Mouse (Mus musculus) heart, postnatal 4 days (tissue): Measurements from ENCODE around the gene Olfr150. TPM values are rescaled to one million over a fixed set of nuclear protein-coding genes. Genes with fewer than 3 reads are reported as not detected.
"Not testable (repeated sequence)": the region's sequence is repeated elsewhere in the genome, so short reads cannot be mapped to it uniquely, and the experiment has no call there.

Experiments used
- DNase-seq: peaks from one replicate; pipeline ENCODE4 v3.0.0; 2021
- total RNA-seq, 2 experiments: library from RNA; stranded (reverse); gene quantifications; 2 replicates each; pipeline ENCODE4 v1.2.3; 2021

Gene Olfr150
- total RNA-seq, result not detected

DNA sequence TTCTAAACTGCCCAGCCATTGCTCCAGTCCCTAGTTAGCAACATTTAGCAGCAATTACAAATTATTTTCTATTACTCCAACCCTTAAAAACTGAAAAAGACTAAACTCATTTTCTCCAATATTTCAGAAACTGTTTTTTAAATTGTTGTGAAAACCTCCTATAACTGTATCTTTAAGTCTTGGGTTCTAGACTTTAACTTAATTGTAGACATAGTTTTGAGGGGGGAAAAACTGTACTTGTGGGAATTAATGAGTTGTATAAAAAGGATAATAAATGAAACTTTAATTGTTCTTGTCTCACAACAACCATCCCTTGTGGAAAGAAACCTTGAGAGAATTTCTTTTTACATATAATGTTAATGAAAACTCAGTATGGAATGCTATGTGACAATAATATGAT, at the start of gene Olfr150:
Gene Olfr150, plus strand, starts transcription at position 301 of the 400 bp plus-strand sequence.
- DNase-seq, result no peak

DNA sequence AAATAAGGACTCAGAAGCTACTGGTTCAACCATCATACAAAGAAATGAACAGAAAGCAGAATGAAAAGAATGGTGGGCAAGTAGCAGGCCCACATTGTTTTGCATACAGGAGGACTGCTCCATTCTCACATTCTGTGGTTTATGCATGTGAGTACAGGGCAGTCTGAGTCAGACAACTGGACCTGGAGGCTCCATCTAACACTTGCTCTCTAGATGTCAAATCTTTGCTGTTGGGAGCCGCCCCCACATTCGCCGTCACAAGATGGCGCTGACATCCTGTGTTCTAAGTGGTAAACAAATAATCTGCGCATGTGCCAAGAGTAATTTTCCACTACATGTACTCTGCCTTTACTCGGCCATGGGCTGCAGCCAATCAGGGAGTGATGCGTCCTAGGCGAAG, 29.7 kb upstream of the Olfr150 start:
- DNase-seq, result not testable (repeated sequence)

- DNase-seq, result no peak
Observed at GRCm38 (mm10) chr9:39707017-39707416, 23.8 kb upstream of the Olfr150 start, which contains the start of gene Olfr149. Gene Olfr149, minus strand, starts transcription at chr9:39707117.

DNA sequence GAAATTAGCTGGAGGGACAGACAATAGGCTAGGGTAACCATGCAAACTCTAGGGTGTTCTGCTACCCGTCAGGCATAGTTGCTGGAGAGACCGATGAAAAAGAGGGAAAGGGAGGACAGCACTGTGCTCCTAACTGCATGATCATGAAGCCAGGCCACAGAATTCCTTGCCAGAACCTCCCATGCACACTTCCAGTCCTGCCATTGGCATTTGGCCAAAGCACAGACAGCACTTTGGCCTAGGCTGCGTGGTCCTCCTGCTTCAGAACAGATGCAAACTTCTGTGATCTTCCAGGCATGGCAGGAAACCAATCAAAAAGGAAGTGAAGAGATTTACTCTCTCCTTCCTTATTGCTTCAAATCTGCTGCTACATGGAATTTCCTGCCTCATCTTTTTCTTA, 21.8 kb upstream of the Olfr150 start:
- peak; percentile 50 for DNase-seq

DNA sequence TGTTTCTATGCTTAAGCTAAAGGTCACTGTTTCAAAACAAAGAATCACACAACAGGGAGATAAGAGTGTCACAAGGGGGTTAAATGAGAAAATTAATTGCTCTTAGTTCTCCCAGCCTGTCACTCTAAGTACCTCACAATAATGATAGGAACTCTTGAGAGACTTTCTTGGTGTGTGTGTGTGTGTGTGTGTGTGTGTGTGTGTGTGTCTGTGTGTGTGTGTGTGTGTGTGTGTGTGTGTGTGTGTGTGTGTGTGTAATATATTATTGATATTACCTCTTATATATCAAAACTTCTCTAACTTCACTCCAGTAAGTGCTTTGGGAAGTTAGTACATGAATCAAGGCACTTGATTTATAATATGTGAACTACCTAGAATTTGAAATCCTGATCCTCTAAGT, 19.7 kb upstream of the Olfr150 start, which contains the start of gene Olfr965:
Gene Olfr965, plus strand, starts transcription at position 301 of the 400 bp plus-strand sequence.
- no peak for DNase-seq

DNA sequence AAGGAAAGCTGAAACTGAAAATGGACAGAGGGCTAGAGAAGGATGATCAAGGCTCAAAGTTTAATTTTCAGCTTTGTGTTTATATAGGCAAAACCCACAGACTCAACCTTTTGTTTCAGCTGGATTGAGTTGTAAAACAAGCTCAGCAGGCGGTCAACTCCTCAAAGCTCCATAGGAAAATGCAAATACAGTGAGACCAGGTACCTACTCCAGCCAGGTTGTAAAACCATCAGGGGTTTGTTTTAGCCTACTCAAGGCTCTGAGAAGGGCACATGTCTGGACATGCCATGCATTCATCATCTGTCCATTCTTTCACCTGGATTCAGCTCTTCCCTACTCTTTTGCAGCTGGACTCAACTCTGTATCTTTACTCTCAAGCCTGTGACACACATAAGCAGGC, 10.0 kb downstream of the Olfr150 start:
- DNase-seq, result no peak

DNA sequence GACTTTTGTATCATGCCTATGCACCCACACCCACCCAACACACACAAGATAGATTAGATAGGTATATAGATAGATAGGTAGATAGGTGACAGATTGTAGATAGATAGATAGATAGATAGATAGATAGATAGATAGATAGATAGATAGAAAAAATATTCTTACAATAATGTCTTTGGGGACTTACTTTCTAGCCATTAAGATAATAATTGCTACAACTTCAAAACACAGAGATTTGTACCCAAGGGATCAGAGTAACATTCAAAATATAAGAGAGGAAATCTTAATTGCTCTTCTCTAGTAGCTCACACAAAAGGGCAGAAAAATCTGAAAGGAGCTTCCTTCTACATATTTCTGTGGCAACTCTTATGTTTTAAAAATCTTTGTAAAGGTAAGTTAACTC, 15.2 kb downstream of the Olfr150 start, which contains the start of gene Olfr967:
Gene Olfr967, plus strand, starts transcription at position 301 of the 400 bp plus-strand sequence.
- DNase-seq, result no peak

DNA sequence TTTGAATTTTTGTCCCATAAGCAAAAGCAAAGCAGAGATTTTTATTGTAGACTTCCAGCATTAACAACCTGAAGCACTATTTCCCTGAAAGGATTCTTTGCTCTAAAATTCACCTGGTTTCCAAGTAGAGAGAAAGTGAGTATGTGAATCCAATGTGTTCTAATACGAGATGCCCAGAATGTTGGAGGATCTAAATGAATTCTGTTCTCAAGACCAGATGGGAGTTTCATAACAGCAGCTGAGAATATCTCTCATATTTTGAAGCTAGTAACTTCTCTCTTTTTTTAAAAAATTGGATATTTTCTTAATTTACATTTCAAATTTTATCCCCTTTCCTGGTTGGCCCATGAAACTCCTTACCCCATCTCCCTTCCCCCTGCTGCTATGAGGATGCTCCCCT, 15.7 kb downstream of the Olfr150 start:
- DNase-seq, result no peak

DNA sequence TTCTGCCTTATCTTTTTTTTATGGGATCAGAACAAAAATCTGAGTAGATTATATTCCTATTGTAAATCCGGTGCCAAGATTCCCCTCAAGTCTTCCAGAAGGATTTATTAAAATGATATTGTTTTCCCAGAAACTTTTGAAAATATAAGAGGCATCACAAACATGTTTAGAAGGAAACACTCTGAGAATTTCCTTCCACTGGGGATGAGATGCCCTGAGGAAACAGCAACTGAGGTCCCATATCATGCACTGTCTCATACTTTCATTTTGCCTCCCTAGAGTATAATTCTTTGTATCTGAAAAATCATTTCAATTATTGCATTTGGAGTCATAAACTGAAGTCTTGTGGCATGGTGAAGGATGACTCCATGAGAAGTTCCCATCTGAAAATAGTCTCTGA, 52.4 kb downstream of the Olfr150 start, which contains the start of gene Olfr968:
Gene Olfr968, minus strand, starts transcription at position 101 of the 400 bp plus-strand sequence.
- no peak for DNase-seq

Other genes starting within 250 kb of the Olfr150 start
- not detected for gene Olfr44, start 237.0 kb upstream of the Olfr150 start, total RNA-seq
- gene Olfr957, start 215.2 kb upstream of the Olfr150 start, total RNA-seq, result not detected
- not detected for gene Olfr958, start 176.9 kb upstream of the Olfr150 start, total RNA-seq
- gene Olfr959, start 155.4 kb upstream of the Olfr150 start, total RNA-seq, result not detected
- gene AW551984, start 126.6 kb upstream of the Olfr150 start, total RNA-seq, result 1 to 10 TPM; 7.8 to 8.0 TPM
- not detected for gene Olfr148, start 120.3 kb upstream of the Olfr150 start, total RNA-seq
- gene Olfr960, start 109.6 kb upstream of the Olfr150 start, total RNA-seq, result not detected
- gene Olfr961, start 85.9 kb upstream of the Olfr150 start, total RNA-seq, result not detected
- gene Olfr963, start 63.8 kb upstream of the Olfr150 start, total RNA-seq, result not detected
- gene Olfr149, start 23.9 kb upstream of the Olfr150 start, total RNA-seq, result not detected
- gene Olfr965, start 19.6 kb upstream of the Olfr150 start, total RNA-seq, result not detected
- not detected for gene Olfr967, start 15.3 kb downstream of the Olfr150 start, total RNA-seq
- not detected for gene Olfr968, start 52.3 kb downstream of the Olfr150 start, total RNA-seq
- not detected for gene Olfr969, start 60.0 kb downstream of the Olfr150 start, total RNA-seq
- not detected for gene Olfr970, start 77.9 kb downstream of the Olfr150 start, total RNA-seq
- not detected for gene Olfr971, start 105.9 kb downstream of the Olfr150 start, total RNA-seq
- gene Olfr972, start 135.4 kb downstream of the Olfr150 start, total RNA-seq, result not detected
- not detected for gene Olfr229, start 176.4 kb downstream of the Olfr150 start, total RNA-seq
- gene Olfr974, start 206.5 kb downstream of the Olfr150 start, total RNA-seq, result not detected
- not detected for gene Olfr975, start 221.1 kb downstream of the Olfr150 start, total RNA-seq
- not detected for gene Olfr976, start 230.2 kb downstream of the Olfr150 start, total RNA-seq